Mouse (Mus musculus) kidney, embryonic 14.5 days (tissue): Measurements from ENCODE around the gene Homer2. TPM values are rescaled to one million over a fixed set of nuclear protein-coding genes. Genes with fewer than 3 reads are reported as not detected.

Experiments used
- ATAC-seq: fragments of 200-750 bp; cut with Nextera tagmentation; 2 replicates; pipeline ENCODE4 v1.8.0; 2017; ENCODE audit warnings: moderate number of reproducible peaks, mild to moderate bottlenecking, moderate TSS enrichment, moderate library complexity; ENCODE audit not compliant: low FRiP score, low TSS enrichment
- H3K27ac ChIP-seq: fragments of 300-500 bp; sonication (generic); 2 replicates; pipeline ENCODE4 v1.5.1; 2014; ENCODE audit warnings: low read depth, mild to moderate bottlenecking, low read length, moderate library complexity, mixed read lengths
- H3K27me3 ChIP-seq: fragments of 300-500 bp; sonication (generic); 2 replicates; pipeline ENCODE4 v1.6.1; 2014; ENCODE audit warnings: mild to moderate bottlenecking, low read length; ENCODE audit not compliant: control insufficient read depth, insufficient read depth
- H3K36me3 ChIP-seq: fragments of 300-500 bp; sonication (generic); 2 replicates; pipeline ENCODE4 v1.6.1; 2014; ENCODE audit warnings: low read length, mixed read lengths; ENCODE audit not compliant: control insufficient read depth, insufficient read depth
- H3K4me1 ChIP-seq: fragments of 300-500 bp; sonication (generic); 2 replicates; pipeline ENCODE4 v1.6.1; 2014; ENCODE audit warnings: low read length, mixed read lengths; ENCODE audit not compliant: control insufficient read depth, insufficient read depth
- H3K4me2 ChIP-seq: fragments of 300-500 bp; sonication (generic); replicated peaks from 2 replicates; pipeline ENCODE4 v1.6.1; 2014; ENCODE audit warnings: low read depth, mild to moderate bottlenecking, low read length
- H3K4me3 ChIP-seq: fragments of 300-500 bp; sonication (generic); 2 replicates; pipeline ENCODE4 v1.5.1; 2014; ENCODE audit warnings: mild to moderate bottlenecking, low read length
- H3K9ac ChIP-seq: fragments of 300-500 bp; sonication (generic); 2 replicates; pipeline ENCODE4 v1.6.1; 2014; ENCODE audit warnings: low read depth, mild to moderate bottlenecking, low read length, moderate library complexity
- H3K9me3 ChIP-seq: fragments of 300-500 bp; sonication (generic); 2 replicates; pipeline ENCODE4 v1.6.1; 2016; ENCODE audit warnings: low read length; ENCODE audit not compliant: control insufficient read depth
- WGBS: fragments of 180-500 bp; shearing (Covaris S2); extraction: QIAGEN DNeasy Blood & Tissue Kit; methylation state at CpG from one replicate; pipeline ENCODE4 v1.1.7; 2014; 5-methylcytosine and 5-hydroxymethylcytosine counted together
- polyA plus RNA-seq: library from polyadenylated mRNA; unstranded; fragments of >200 nt; fragmentation: Nextera tagmentation; extraction: Ambion mirVana; gene quantifications from 2 replicates; pipeline ENCODE4 v1.2.1, GENCODE M21; 2014

The Homer2 gene
- polyA plus RNA-seq, 1 experiment from 2014 or later = 14.5 TPM

DNA sequence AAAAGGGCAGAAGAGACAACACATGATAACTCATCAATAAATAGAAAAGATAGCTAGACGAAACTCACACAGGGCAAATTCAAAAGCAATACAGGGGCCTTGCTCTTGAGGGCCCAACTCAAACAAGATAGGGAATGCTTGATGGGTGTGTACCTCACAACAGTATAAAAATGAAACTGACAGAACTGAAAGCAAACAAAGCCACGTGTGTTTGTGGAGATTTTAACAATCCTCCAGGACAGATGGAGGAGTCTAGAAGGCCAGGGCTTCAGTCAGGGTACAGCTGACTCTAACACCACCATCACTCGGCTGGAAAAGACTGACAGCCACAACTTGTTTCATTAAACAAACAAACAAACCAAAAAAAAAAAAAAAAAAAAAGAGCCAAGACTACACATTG, 44.3 kb downstream of the Homer2 start:
- Histone ChIP-seq H3K9ac (no peak overlapping the region), H3K4me1 (no peaks in the 10 kb centered on the region), H3K27ac (no peak overlapping the region), H3K36me3 (no peaks in the 10 kb centered on the region), H3K4me2 (no peak overlapping the region), H3K27me3 (no peaks in the 10 kb centered on the region), H3K4me3 (no peak overlapping the region), H3K9me3 (no peaks in the 10 kb centered on the region)
- no peak for ATAC-seq
- 62% methylated on average over 3 of the region's 3 CpGs for WGBS

DNA sequence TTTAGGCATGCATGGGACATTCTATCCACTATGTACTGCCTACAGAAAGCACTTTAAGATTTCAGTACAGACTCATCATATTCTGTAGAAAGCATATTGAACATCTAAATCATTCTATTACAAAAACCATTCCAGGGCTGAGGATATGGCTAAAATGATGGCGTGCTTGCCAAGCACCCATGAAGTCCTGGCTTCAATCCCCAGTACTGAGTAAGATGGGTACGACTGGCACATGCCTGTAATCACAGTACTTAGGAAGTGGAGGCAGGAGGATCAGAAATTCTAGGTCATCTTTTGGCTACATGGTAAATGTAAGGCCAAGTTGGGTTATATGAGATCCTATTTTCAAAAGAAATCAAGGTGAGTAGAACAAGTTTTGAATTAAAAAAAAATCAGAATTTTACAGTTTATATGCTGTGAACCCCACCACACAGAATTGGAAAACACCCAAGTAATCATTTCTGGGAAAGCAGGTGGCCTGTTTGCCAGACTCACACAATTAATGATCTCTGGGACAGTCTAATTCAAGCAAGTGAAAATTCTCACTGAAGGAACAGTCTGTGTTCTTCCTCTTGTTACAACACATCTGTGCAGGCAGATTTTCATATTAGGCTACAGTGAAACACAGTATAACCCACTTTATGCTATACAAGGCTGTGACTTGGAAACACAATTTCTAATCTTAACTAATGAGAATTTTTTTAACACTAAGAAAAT, 49.5 kb downstream of the Homer2 start:
- Histone ChIP-seq H3K27me3 (no peaks in the 10 kb centered on the region), H3K4me3 (no peak overlapping the region), H3K4me2 (no peak overlapping the region), H3K36me3 (no peaks in the 10 kb centered on the region), H3K9ac (no peak overlapping the region), H3K4me1 (peaks cover 3% of the 10 kb centered on the region; the same call in 1 of the 2 replicates), H3K27ac (no peak overlapping the region), H3K9me3 (no peaks in the 10 kb centered on the region)
- no peak for ATAC-seq
- WGBS = 86% methylated on average over 2 of the region's 2 CpGs

DNA sequence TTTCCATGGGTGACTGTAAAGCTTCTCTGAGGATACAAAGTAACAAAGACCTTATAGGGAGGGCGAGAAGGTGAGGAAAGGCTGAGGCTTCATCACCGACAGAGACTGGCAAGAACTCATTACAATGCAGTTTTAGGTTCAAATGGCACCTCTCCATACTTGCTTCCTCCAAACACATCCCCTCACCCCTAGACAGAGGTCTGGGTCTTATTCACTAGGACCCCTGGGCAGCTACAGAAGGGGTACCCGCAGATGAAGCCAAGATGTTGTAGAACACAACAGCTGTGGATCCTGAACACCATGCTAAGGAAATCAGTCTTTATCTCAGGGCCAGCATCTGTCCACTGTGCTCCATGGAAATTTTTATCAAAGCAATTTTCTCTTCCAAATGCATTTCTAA, 50.3 kb downstream of the Homer2 start:
- peaks cover 3% of the 10 kb centered on the region; the same call in 1 of the 2 replicates for H3K4me1 ChIP-seq
- 75% methylated on average over 3 of the region's 3 CpGs for WGBS
- no peak overlapping the region for H3K4me2 ChIP-seq

DNA sequence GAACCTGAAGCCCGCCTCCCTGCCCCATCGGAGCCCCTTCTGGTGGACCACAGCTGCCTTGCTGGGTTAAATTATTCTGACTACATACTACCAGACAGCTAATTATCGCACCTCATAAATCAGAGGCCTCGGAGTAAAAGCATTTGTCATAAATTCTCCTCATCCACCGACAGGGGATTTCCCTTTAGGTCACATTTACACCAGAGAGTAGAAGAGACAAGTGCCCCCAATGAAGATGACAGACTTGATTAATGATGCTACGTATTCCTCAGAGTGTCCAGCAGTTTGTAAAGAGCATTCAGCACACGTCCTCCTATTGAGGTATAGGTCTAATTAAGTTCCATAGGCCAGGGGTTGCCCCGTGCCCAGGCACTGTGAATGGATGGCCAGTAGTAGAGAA, 50.7 kb downstream of the Homer2 start:
- Histone ChIP-seq H3K9me3 (no peaks in the 10 kb centered on the region), H3K4me1 (peaks cover 3% of the 10 kb centered on the region; the same call in 1 of the 2 replicates), H3K4me3 (no peak overlapping the region), H3K27ac (no peak overlapping the region), H3K9ac (no peak overlapping the region), H3K36me3 (no peaks in the 10 kb centered on the region), H3K4me2 (no peak overlapping the region), H3K27me3 (no peaks in the 10 kb centered on the region)
- peak; percentile 46; the same call in 1 of the 2 replicates for ATAC-seq
- 27% methylated on average over 8 of the region's 8 CpGs for WGBS

More for the DNA sequence above, 50.3 kb downstream of the Homer2 start:
- H3K4me3 ChIP-seq = no peak overlapping the region
- H3K27me3 ChIP-seq = no peaks in the 10 kb centered on the region
- no peaks in the 10 kb centered on the region for H3K36me3 ChIP-seq
- no peak for ATAC-seq
- no peak overlapping the region for H3K9ac ChIP-seq
- no peak overlapping the region for H3K27ac ChIP-seq
- H3K9me3 ChIP-seq = no peaks in the 10 kb centered on the region

DNA sequence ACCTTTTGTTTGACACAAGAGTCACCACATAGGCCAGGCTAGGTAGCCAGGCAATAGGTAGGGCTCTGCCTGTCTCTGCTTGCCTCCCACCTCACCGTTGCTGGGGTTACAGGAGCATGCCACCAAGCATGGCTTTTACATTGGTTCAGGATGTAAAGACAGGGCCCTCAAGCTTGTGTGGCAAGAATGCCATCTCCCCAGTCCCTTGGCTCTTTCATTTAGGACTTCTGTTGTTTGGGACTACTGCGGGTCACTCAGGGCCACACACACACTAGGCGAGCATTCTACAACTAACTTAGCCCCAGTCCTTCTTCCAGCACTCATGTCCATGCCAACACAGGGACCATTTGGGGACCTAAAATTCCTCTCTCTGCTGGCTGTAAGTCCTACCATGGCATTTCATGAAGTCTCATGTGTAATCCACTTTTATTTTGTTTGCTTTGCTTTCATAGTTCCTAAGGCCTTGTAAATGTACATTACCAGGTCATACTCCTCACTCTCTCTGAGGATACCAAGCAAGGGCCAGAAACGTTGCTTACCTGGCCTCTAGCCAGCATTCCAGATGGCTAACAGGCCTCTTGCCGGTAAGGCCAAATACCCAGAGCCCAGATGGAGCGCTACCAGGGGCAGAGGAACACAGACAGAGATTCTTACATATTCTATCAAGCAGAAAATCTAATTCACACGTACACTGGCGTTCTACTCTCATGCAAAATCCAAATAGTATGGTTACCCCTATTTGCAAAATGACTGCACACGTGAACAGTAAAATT, 52.2 kb downstream of the Homer2 start:
- ATAC-seq = no peak
- Histone ChIP-seq H3K4me3 (no peak overlapping the region), H3K9ac (no peak overlapping the region), H3K27ac (no peak overlapping the region), H3K9me3 (no peaks in the 10 kb centered on the region), H3K36me3 (no peaks in the 10 kb centered on the region), H3K4me2 (no peak overlapping the region), H3K4me1 (peaks cover 3% of the 10 kb centered on the region; the same call in 1 of the 2 replicates), H3K27me3 (no peaks in the 10 kb centered on the region)
- 82% methylated on average over 9 of the region's 9 CpGs for WGBS

DNA sequence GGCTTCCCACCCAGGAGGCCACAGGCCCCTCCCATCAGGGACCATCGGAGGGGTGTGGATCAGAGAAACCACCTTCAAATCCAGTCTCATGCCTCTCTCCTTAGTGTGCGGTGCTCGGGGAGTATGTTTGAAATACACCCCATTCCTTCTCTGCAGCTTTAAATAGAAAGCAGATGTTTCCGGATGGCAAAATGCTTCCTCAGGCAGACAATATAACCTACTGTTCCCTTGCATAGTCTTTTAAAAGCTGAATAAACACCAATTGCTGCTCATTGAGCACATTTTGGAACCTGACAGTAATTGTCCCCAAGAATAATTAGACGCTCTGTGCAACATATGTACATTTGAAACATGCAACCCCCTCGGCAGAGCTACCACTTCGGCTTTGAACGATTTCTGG, 53.3 kb downstream of the Homer2 start:
- Histone ChIP-seq H3K4me2 (no peak overlapping the region), H3K27me3 (no peaks in the 10 kb centered on the region), H3K9ac (no peak overlapping the region), H3K9me3 (no peaks in the 10 kb centered on the region), H3K4me1 (peaks cover 3% of the 10 kb centered on the region; the same call in 1 of the 2 replicates), H3K27ac (no peak overlapping the region), H3K4me3 (no peak overlapping the region), H3K36me3 (no peaks in the 10 kb centered on the region)
- WGBS = 58% methylated on average over 8 of the region's 8 CpGs
- ATAC-seq = no peak

DNA sequence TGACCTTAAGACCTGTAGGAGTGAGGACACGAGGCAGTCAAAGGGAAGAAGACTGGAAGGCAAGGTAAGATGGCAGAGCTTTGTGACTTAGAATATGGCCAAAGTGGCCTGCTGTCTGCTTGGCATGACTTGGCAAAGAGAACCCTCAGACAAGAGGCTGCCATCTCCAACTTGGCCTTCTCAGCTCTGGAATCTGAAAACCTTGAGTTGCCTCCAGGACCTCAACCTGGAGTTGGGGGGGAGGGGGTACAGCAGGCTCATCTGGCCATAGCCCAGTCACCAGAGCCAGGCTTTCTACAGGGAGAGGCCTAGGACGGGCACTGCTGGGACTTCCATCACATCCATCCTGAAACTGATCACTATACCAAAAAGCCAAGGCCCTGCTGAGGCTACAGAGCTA, 55.0 kb downstream of the Homer2 start:
- Histone ChIP-seq H3K4me2 (no peak overlapping the region), H3K27ac (no peak overlapping the region)
- 55% methylated on average over 2 of the region's 2 CpGs for WGBS

DNA sequence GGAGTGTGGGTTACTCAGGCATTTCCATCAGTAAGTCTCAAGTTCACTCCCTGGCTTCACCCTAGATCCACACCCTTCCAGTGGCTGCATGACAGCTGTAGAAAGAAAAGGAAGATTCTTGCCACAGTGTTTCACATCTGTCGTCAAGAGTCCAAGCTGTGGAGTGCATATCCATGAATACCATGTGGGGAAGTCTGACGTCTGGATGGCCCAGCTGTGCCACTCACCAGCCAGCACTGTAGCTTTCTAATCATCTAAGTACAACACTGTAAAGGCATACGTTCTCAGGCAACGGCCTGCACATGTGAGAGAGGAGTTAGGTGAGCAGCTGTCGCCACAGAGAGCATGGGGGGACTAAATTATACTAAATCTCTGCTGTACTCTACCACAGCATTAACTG, 56.0 kb downstream of the Homer2 start:
- no peaks in the 10 kb centered on the region for H3K27me3 ChIP-seq
- 56% methylated on average over 5 of the region's 5 CpGs for WGBS
- no peak overlapping the region for H3K4me2 ChIP-seq
- no peaks in the 10 kb centered on the region for H3K4me1 ChIP-seq
- H3K27ac ChIP-seq = no peak overlapping the region
- ATAC-seq = no peak
- no peak overlapping the region for H3K4me3 ChIP-seq
- no peak overlapping the region for H3K9ac ChIP-seq
- no peaks in the 10 kb centered on the region for H3K9me3 ChIP-seq
- no peaks in the 10 kb centered on the region for H3K36me3 ChIP-seq

More for the DNA sequence above, 55.0 kb downstream of the Homer2 start:
- Histone ChIP-seq H3K9me3 (no peaks in the 10 kb centered on the region), H3K4me3 (no peak overlapping the region), H3K9ac (no peak overlapping the region), H3K27me3 (no peaks in the 10 kb centered on the region), H3K4me1 (peaks cover 3% of the 10 kb centered on the region; the same call in 1 of the 2 replicates), H3K36me3 (no peaks in the 10 kb centered on the region)
- no peak for ATAC-seq

DNA sequence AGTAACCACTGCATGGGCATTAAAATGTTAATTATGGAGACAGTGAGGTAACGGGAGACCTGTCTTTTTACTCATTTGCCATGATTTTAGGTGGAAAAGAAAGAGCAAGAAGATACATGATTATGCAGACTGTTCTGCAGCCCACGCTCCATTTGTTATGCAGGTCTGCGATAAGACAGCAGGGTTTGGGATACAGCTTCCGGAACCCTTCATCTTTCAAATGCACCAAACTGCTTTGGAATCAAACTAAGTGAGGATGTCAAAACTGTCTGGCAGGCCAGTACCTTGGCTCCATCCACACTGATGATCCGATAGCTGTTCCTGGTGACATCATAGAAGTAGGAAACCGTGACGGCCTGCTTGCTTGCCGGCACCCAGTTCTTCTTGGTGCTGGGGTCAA, 58.1 kb downstream of the Homer2 start:
- no peaks in the 10 kb centered on the region for H3K4me1 ChIP-seq
- H3K4me3 ChIP-seq = no peak overlapping the region
- WGBS = 92% methylated on average over 8 of the region's 8 CpGs
- H3K9ac ChIP-seq = no peak overlapping the region
- no peaks in the 10 kb centered on the region for H3K9me3 ChIP-seq
- H3K27ac ChIP-seq = no peak overlapping the region
- H3K27me3 ChIP-seq = no peaks in the 10 kb centered on the region
- H3K36me3 ChIP-seq = no peaks in the 10 kb centered on the region
- no peak for ATAC-seq
- H3K4me2 ChIP-seq = no peak overlapping the region
